9 mouse cellular contexts compared by ENCODE assay signal in the genomic region with DNA sequence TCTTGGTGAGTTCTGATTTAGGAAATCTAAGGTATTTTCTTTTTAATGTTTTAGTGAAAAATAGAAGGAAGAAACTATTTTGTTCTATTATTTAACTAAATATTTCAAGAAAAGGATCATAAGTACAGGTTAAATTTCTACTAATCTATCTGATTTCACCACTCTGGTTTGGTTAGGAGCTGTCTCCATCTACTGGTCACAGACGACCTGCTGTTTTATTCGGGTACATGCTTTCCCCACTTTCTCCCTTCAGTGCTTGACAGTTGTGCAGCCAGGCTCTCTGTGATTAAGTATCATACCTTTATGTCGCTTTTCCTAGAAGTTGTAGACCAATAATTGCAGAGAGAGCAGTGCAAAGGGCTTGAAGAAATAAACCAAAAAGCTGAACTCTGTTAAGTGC. TPM values are rescaled to one million over a fixed set of nuclear protein-coding genes. Genes with fewer than 3 reads are reported as not detected.
DNase-seq lines count a peak whose midpoint lies in the region; ATAC-seq and TF ChIP-seq lines count a peak whose summit lies in the region.
"Had no signal": no experiment of that assay in that cellular context is flagged by ENCODE, and none has a peak within 500 bp of the region (broad histone marks: within the 10 kb centered on the region; RNA-seq: fewer than 3 reads in every experiment).

No protein-coding gene starts in this region.

- H3K9me3 ChIP-seq in hindbrain, embryonic 14.5 days (ENCODE audit: control insufficient read depth, low read length): no peaks in the 10 kb centered on the region
- H3K9me3 ChIP-seq in hindbrain, embryonic 10.5 days: no peaks in the 10 kb centered on the region
- H3K9me3 ChIP-seq in embryonic facial prominence, embryonic 14.5 days (ENCODE audit: control insufficient read depth, low read length): no peaks in the 10 kb centered on the region
- no peaks in the 10 kb centered on the region for H3K9me3 ChIP-seq in liver, postnatal 0 days (ENCODE audit: low read length)
- H3K9me3 ChIP-seq: embryonic facial prominence, embryonic 12.5 days had no signal

- TF ChIP-seq CTCF in C2C12 (IDR thresholded peaks at IDR 0.05; ENCODE audit: control insufficient read depth, insufficient read depth, insufficient read length): peak; percentile 23
- peak; percentile 77 for TF ChIP-seq CTCF in liver, postnatal 0 days (IDR thresholded peaks at IDR 0.05; ENCODE audit: low read depth)

- no peak overlapping the region for H3K4me2 ChIP-seq in hindbrain, embryonic 14.5 days (replicated peaks)
- no peak overlapping the region for H3K4me2 ChIP-seq in embryonic facial prominence, embryonic 14.5 days (ENCODE audit: low read depth, low read length)
- no peak overlapping the region for H3K4me2 ChIP-seq in liver, postnatal 0 days (ENCODE audit: low read depth, low read length)
- H3K4me2 ChIP-seq: embryonic facial prominence, embryonic 12.5 days had no signal

- no peak overlapping the region for H3K27ac ChIP-seq in hindbrain, embryonic 14.5 days
- H3K27ac ChIP-seq in hindbrain, embryonic 10.5 days: no peak overlapping the region
- no peak overlapping the region for H3K27ac ChIP-seq in embryonic facial prominence, embryonic 14.5 days (replicated peaks; ENCODE audit: low read depth, low read length)
- H3K27ac ChIP-seq in liver, postnatal 0 days (ENCODE audit: low read depth): no peak overlapping the region
- H3K27ac ChIP-seq: embryonic facial prominence, embryonic 12.5 days had no signal

- no peaks in the 10 kb centered on the region for H3K79me2 ChIP-seq in C2C12 (ENCODE audit: control insufficient read depth, insufficient read depth)

- ATAC-seq in hindbrain, embryonic 14.5 days (ENCODE audit: low FRiP score): no peak
- no peak for ATAC-seq in embryonic facial prominence, embryonic 14.5 days (ENCODE audit: low read depth)
- ATAC-seq in liver, postnatal 0 days: no peak

- no peak overlapping the region for H3K4me3 ChIP-seq in hindbrain, embryonic 14.5 days (replicated peaks; ENCODE audit: low read length)
- no peak overlapping the region for H3K4me3 ChIP-seq in hindbrain, embryonic 10.5 days
- H3K4me3 ChIP-seq in C2C12 (ENCODE audit: insufficient read depth, poor library complexity, severe bottlenecking): no peak overlapping the region
- no peak overlapping the region for H3K4me3 ChIP-seq in embryonic facial prominence, embryonic 14.5 days (ENCODE audit: low read depth, low read length)
- no peak overlapping the region for H3K4me3 ChIP-seq in liver, postnatal 0 days (ENCODE audit: low read depth, low read length)
- H3K4me3 ChIP-seq: embryonic facial prominence, embryonic 12.5 days had no signal

- no peaks in the 10 kb centered on the region for H3K27me3 ChIP-seq in hindbrain, embryonic 14.5 days (ENCODE audit: control insufficient read depth, insufficient read depth, low read length)
- H3K27me3 ChIP-seq in hindbrain, embryonic 10.5 days (ENCODE audit: insufficient read depth, poor library complexity, severe bottlenecking): no peaks in the 10 kb centered on the region
- H3K27me3 ChIP-seq in C2C12 (ENCODE audit: control insufficient read depth, insufficient read depth, insufficient read length): no peaks in the 10 kb centered on the region
- H3K27me3 ChIP-seq in embryonic facial prominence, embryonic 14.5 days (replicated peaks; ENCODE audit: control insufficient read depth, insufficient read depth, low read length): no peaks in the 10 kb centered on the region
- no peaks in the 10 kb centered on the region for H3K27me3 ChIP-seq in liver, postnatal 0 days (ENCODE audit: insufficient read depth, low read length)
- H3K27me3 ChIP-seq: embryonic facial prominence, embryonic 12.5 days had no signal

- 35% methylated on average over 3 of the region's 3 CpGs for WGBS in hindbrain, embryonic 14.5 days
- WGBS in hindbrain, embryonic 10.5 days: 43% methylated on average over 3 of the region's 3 CpGs
- WGBS in embryonic facial prominence, embryonic 14.5 days: 30% methylated on average over 3 of the region's 3 CpGs
- 15% methylated on average over 3 of the region's 3 CpGs for WGBS in liver, postnatal 0 days (ENCODE audit: insufficient replicate concordance)

- H3ac ChIP-seq in C2C12 (ENCODE audit: control insufficient read depth, insufficient read length, low read depth): no peak overlapping the region

- H3K9ac ChIP-seq in hindbrain, embryonic 14.5 days: no peak overlapping the region
- no peak overlapping the region for H3K9ac ChIP-seq in embryonic facial prominence, embryonic 14.5 days (ENCODE audit: low read depth, low read length)
- H3K9ac ChIP-seq in liver, postnatal 0 days (replicated peaks): no peak overlapping the region
- H3K9ac ChIP-seq: embryonic facial prominence, embryonic 12.5 days had no signal

- no peak for TF ChIP-seq EP300 in liver, postnatal 0 days (IDR thresholded peaks at IDR 0.05; ENCODE audit: low read depth)

- no peaks in the 10 kb centered on the region for H3K79me3 ChIP-seq in C2C12 (ENCODE audit: low read depth)

- H3K4me1 ChIP-seq in hindbrain, embryonic 14.5 days (replicated peaks; ENCODE audit: control insufficient read depth, insufficient read depth, low read length): peaks cover 13% of the 10 kb centered on the region
- peaks cover 16% of the 10 kb centered on the region for H3K4me1 ChIP-seq in hindbrain, embryonic 10.5 days (replicated peaks)
- 0 out of 2 replicates have a peak, but pooled peaks cover 6% of the 10 kb centered on the region for H3K4me1 ChIP-seq in embryonic facial prominence, embryonic 14.5 days (ENCODE audit: control insufficient read depth, insufficient read depth, low read length)
- peaks cover 5% of the 10 kb centered on the region; the same call in 1 of the 2 replicates for H3K4me1 ChIP-seq in liver, postnatal 0 days (ENCODE audit: insufficient read depth)

- peak; percentile 69 for DNase-seq in hindbrain, embryonic 14.5 days (ENCODE audit: low spot score)
- DNase-seq in hindbrain, embryonic 10.5 days (ENCODE audit: low spot score): no peak
- DNase-seq in NIH3T3 (ENCODE audit: low read depth): peak; percentile 82
- peak; percentile 56 for DNase-seq in embryonic facial prominence, embryonic 14.5 days (ENCODE audit: low spot score)
- peak; percentile 29 for DNase-seq in liver, postnatal 0 days
- DNase-seq in thymus, postnatal 25 days: peak; percentile 41
- no peak for DNase-seq in urinary bladder, postnatal 10 days (ENCODE audit: low spot score)

- H3K36me3 ChIP-seq in hindbrain, embryonic 14.5 days (replicated peaks; ENCODE audit: control insufficient read depth, insufficient read depth): 0 out of 2 replicates have a peak, but pooled peaks cover 3% of the 10 kb centered on the region
- H3K36me3 ChIP-seq in hindbrain, embryonic 10.5 days: no peaks in the 10 kb centered on the region
- H3K36me3 ChIP-seq in C2C12 (ENCODE audit: control insufficient read depth, insufficient read depth): no peaks in the 10 kb centered on the region
- H3K36me3 ChIP-seq in embryonic facial prominence, embryonic 14.5 days (ENCODE audit: control insufficient read depth, insufficient read depth, low read length): no peaks in the 10 kb centered on the region
- no peaks in the 10 kb centered on the region for H3K36me3 ChIP-seq in liver, postnatal 0 days (replicated peaks; ENCODE audit: insufficient read depth, low read length)
- H3K36me3 ChIP-seq: embryonic facial prominence, embryonic 12.5 days had no signal

TF ChIP-seq in C2C12, 6 proteins besides CTCF, POLR2A, EP300 and RAD21:
- TF ChIP-seq MYOD1 (IDR thresholded peaks at IDR 0.05; ENCODE audit: control insufficient read depth, insufficient read length, low read depth): no peak
- no peak for TF ChIP-seq CEBPB (IDR thresholded peaks at IDR 0.05; ENCODE audit: low read depth)
- no peak for TF ChIP-seq MAX (IDR thresholded peaks at IDR 0.05)
- no peak for TF ChIP-seq FOSL1 (IDR thresholded peaks at IDR 0.05; ENCODE audit: insufficient read depth, low read length, poor library complexity, severe bottlenecking)
- no peak for TF ChIP-seq MYOG (IDR thresholded peaks at IDR 0.05; ENCODE audit: control insufficient read depth, extremely low read depth, insufficient read length)
- TF ChIP-seq USF1 (IDR thresholded peaks at IDR 0.05; ENCODE audit: low read depth): no peak

RNA-seq across cellular contexts. Expression of a gene that starts 51.5 kb away (rescaled TPM):
- polyA plus RNA-seq in hindbrain, embryonic 14.5 days (2014; fragmentation: Nextera tagmentation; extraction: Ambion mirVana): 24.2 and 27.1 TPM in 2 replicates
- 11.5 and 13.0 TPM in 2 replicates for polyA plus RNA-seq in hindbrain, embryonic 10.5 days (2016; fragmentation: Nextera tagmentation; extraction: Ambion mirVana)
- 6.3 TPM for polyA plus RNA-seq in C2C12 (2012; fragmentation: generic; extraction: Trizol)
- polyA plus RNA-seq in embryonic facial prominence, embryonic 14.5 days (2014; fragmentation: Nextera tagmentation; extraction: Ambion mirVana): 12.6 and 14.0 TPM in 2 replicates
- polyA plus RNA-seq in liver, postnatal 0 days (2015; fragmentation: Nextera tagmentation; extraction: Ambion mirVana): 2.0 TPM in 2 replicates

Comparison
In these comparisons a context has a peak if more than half of its experiments do, and no peak if none do; other contexts are left out.
1. DNase-seq: peak in hindbrain, embryonic 14.5 days (single experiment), NIH3T3 (single experiment), embryonic facial prominence, embryonic 14.5 days (single experiment), liver, postnatal 0 days (single experiment) and thymus, postnatal 25 days (single experiment); none in hindbrain, embryonic 10.5 days (single experiment) and urinary bladder, postnatal 10 days (single experiment).